Mouse (Mus musculus) adipose tissue, adult 10 weeks (tissue): ENCODE measurements around the gene Pctp. TPM values are rescaled to one million over a fixed set of nuclear protein-coding genes. Genes with fewer than 3 reads are reported as not detected.

ENCODE experiments used
- polyA plus RNA-seq: library from polyadenylated mRNA; stranded (reverse); fragments of 350-450 nt; fragmentation: Illumina TruSeq; extraction: RNeasy Lipid Tissue Mini Kit (QIAGEN cat#74804); gene quantifications from one replicate; pipeline ENCODE4 v1.2.3, GENCODE M21; 2014; ENCODE audit warnings: low read depth, low replicate concordance

Pctp gene
- polyA plus RNA-seq: 46.3 TPM

DNA sequence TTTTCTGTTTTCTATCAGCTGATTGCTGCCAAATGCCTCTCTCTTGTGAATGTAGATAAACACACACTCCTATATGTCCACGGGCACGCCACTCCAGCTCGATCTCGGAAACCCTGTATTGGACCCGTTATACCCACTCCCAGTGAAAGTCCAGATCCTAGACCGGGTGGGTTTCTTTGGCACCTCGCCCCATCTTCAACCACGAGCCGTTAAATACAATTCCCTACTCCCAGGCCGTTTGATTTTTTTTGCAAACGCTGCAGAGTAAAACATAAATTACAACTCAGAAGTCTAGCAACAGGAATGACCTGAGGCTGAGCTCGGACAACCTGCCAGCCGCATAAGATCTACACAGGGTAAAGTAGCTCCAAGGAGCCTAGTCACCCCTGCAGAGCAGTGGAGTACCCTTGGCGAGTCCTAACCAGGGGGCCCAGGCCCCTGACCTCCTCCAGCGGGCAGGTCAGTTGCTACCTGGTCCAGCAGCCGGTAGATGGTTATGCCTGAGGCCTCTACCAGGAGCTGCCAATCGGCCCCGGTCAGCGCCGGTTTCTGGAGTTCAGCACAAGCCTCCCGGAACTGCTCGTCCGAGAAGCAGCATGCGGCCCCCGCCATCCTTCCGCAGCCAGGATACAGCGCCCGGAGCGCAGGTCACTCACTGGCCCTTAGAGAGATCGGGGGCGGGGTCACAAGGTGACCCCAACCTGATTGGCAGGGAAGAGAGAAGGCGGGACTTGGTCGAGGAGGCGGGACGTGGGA lies at the start of gene Pctp:
Pctp (minus strand) TSS at position 664 of the 756 bp plus-strand sequence.

DNA sequence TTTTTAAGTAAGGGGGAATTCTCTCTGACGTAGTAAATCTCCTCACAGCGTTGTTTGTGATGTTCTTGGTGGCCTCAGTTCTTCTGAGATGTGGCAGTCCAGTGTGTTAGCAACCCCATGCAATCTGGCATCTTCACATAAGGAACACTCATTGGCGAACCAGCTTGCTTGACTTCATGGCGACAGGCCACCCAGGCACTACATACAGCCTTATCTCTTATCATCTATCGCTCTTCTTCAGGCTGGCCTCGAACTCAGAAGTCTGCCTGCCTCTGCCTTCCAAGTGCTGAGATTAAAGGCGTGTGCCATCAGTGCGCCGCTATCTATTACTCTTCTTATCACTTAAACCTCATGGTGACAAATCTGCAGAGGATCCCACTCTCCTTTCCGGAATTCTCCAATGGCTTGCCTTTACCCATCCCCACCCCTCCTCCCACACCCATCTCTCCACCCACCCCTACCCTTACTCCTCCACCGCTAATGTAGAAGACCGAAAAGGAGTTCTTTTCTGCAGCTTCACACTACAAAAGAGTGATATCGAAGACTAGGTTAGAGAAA lies 27.2 kb upstream of the Pctp start, which contains the start of gene Tmem100:
Tmem100 (plus strand) TSS at position 508 of the 558 bp plus-strand sequence.

Other genes with a start within 250 kb of the Pctp start
- 1.7 TPM for gene Ankfn1, start 225.2 kb downstream of the Pctp start, polyA plus RNA-seq
- gene Tmem100, start 27.5 kb upstream of the Pctp start, polyA plus RNA-seq: 16.8 TPM
- 15.5 TPM for gene Gm45716, start 184.8 kb upstream of the Pctp start, polyA plus RNA-seq
- gene Mmd, start 246.6 kb upstream of the Pctp start, polyA plus RNA-seq: 224 TPM